Mouse (Mus musculus): ENCODE data around the gene Ntsr2. TPM values are rescaled to one million over a fixed set of nuclear protein-coding genes. Genes with fewer than 3 reads are reported as not detected.

Gene Ntsr2
- polyA plus RNA-seq, 1 experiment: not detected

DNA sequence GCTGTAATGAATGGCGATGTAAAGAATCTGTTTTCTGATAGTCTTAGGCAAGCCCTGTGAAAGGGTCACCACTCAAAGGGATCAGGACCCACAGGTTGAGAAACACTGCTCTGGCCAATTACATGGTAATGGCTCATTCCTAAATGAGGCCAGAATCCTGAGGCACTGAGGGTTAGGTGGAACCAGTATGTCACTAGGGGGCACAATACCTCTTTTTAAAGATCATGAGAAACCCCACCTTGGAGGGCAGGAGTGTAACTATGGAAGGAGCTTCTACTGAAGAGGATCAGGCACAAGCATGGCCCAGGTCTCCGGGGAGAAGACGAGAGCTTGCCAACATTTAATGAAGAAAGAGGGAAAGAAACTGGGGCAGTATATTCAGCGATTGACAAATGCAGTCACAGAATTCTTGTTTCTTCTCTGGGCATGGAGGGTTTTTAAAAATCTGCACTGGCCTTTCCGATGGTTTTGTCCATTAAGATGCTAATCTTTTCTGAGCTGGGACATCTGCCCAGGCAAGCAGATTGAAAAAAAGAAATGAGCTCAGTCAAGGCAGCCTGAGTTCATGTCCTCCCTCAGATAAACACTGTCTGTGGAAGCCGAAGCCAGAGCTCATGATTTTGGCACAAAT lies 9.9 kb downstream of the Ntsr2 start:
- H3K79me2 ChIP-seq (ENCODE audit: control insufficient read depth, insufficient read depth): no peaks in the 10 kb centered on the region
- no peaks in the 10 kb centered on the region for H3K79me3 ChIP-seq (ENCODE audit: low read depth)
- H3ac ChIP-seq (ENCODE audit: control insufficient read depth, insufficient read length, low read depth): no peak overlapping the region
- H3K27me3 ChIP-seq (ENCODE audit: control insufficient read depth, insufficient read depth, insufficient read length): peaks cover 36% of the 10 kb centered on the region
- no peaks in the 10 kb centered on the region for H3K36me3 ChIP-seq (ENCODE audit: control insufficient read depth, insufficient read depth)
- TF ChIP-seq MYOD1 (IDR thresholded peaks at IDR 0.05; ENCODE audit: control insufficient read depth, insufficient read length, low read depth): no peak
- TF ChIP-seq MYOG (IDR thresholded peaks at IDR 0.05; ENCODE audit: control insufficient read depth, extremely low read depth, insufficient read length): no peak
- TF ChIP-seq CTCF (IDR thresholded peaks at IDR 0.05; ENCODE audit: control insufficient read depth, insufficient read depth, insufficient read length): no peak
- no peak for TF ChIP-seq FOSL1 (IDR thresholded peaks at IDR 0.05; ENCODE audit: insufficient read depth, low read length, poor library complexity, severe bottlenecking)
- TF ChIP-seq MAX (IDR thresholded peaks at IDR 0.05): no peak
- no peak for TF ChIP-seq CEBPB (IDR thresholded peaks at IDR 0.05; ENCODE audit: low read depth)
- TF ChIP-seq USF1 (IDR thresholded peaks at IDR 0.05; ENCODE audit: low read depth): no peak
- H3K4me3 ChIP-seq (ENCODE audit: insufficient read depth, poor library complexity, severe bottlenecking): no peak overlapping the region

DNA sequence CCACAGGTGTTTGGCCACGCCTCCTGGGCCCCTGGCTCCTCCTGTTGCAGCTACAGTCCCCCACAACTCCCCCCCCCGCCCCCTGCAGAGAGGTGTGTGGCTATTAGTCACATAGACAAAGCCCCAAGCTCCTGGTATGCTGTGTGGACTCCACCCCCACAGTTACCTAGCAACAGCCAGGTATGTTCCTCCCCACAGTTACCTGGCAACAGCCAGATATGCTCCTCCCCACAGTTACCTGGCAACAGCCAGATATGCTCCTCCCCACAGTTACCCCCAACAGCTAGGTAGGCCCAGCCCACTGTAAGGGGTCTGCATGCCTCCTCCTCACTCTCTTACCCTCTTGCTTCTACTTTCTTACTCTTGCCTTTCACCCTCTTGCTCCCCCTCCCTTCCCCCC lies 11.8 kb downstream of the Ntsr2 start:
- H3K4me3 ChIP-seq (ENCODE audit: insufficient read depth, poor library complexity, severe bottlenecking): no peak overlapping the region
- H3K79me3 ChIP-seq (ENCODE audit: low read depth): no peaks in the 10 kb centered on the region
- peaks cover 26% of the 10 kb centered on the region for H3K27me3 ChIP-seq (ENCODE audit: control insufficient read depth, insufficient read depth, insufficient read length)
- TF ChIP-seq CTCF (IDR thresholded peaks at IDR 0.05; ENCODE audit: control insufficient read depth, insufficient read depth, insufficient read length) (no peak), MYOD1 (IDR thresholded peaks at IDR 0.05; ENCODE audit: control insufficient read depth, insufficient read length, low read depth) (no peak), USF1 (IDR thresholded peaks at IDR 0.05; ENCODE audit: low read depth) (no peak), MYOG (IDR thresholded peaks at IDR 0.05; ENCODE audit: control insufficient read depth, extremely low read depth, insufficient read length) (no peak), MAX (IDR thresholded peaks at IDR 0.05) (no peak), FOSL1 (IDR thresholded peaks at IDR 0.05; ENCODE audit: insufficient read depth, low read length, poor library complexity, severe bottlenecking) (no peak), CEBPB (IDR thresholded peaks at IDR 0.05; ENCODE audit: low read depth) (no peak)
- no peak overlapping the region for H3ac ChIP-seq (ENCODE audit: control insufficient read depth, insufficient read length, low read depth)
- H3K79me2 ChIP-seq (ENCODE audit: control insufficient read depth, insufficient read depth): no peaks in the 10 kb centered on the region
- no peaks in the 10 kb centered on the region for H3K36me3 ChIP-seq (ENCODE audit: control insufficient read depth, insufficient read depth)

DNA sequence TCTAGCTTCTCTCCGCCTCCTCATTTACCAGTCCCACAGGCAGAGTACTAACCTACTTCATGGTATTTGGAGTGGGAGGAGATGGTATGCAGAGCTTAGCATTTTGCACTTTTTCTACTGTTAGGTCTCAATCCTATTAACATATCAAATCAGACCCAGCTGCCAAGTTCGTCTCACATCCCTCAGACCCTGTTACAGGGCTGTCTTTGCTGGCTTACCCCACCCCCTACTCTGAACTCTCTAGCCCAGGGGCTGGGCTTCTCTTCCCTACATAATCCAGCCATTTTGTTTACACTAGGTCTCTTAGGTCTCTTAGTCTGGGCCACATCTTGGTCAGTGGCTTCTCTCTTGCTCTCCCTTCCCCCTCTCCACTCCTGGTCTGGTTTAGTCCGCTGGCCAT lies 16.0 kb downstream of the Ntsr2 start:
- Histone ChIP-seq H3K4me3 (ENCODE audit: insufficient read depth, poor library complexity, severe bottlenecking) (no peak overlapping the region), H3K36me3 (ENCODE audit: control insufficient read depth, insufficient read depth) (no peaks in the 10 kb centered on the region), H3ac (ENCODE audit: control insufficient read depth, insufficient read length, low read depth) (no peak overlapping the region), H3K27me3 (ENCODE audit: control insufficient read depth, insufficient read depth, insufficient read length) (peaks cover 20% of the 10 kb centered on the region), H3K79me2 (ENCODE audit: control insufficient read depth, insufficient read depth) (no peaks in the 10 kb centered on the region), H3K79me3 (ENCODE audit: low read depth) (no peaks in the 10 kb centered on the region)
- no peak for TF ChIP-seq MAX (IDR thresholded peaks at IDR 0.05)
- TF ChIP-seq CTCF (IDR thresholded peaks at IDR 0.05; ENCODE audit: control insufficient read depth, insufficient read depth, insufficient read length): no peak
- no peak for TF ChIP-seq USF1 (IDR thresholded peaks at IDR 0.05; ENCODE audit: low read depth)
- TF ChIP-seq MYOD1 (IDR thresholded peaks at IDR 0.05; ENCODE audit: control insufficient read depth, insufficient read length, low read depth): no peak
- TF ChIP-seq FOSL1 (IDR thresholded peaks at IDR 0.05; ENCODE audit: insufficient read depth, low read length, poor library complexity, severe bottlenecking): no peak
- no peak for TF ChIP-seq MYOG (IDR thresholded peaks at IDR 0.05; ENCODE audit: control insufficient read depth, extremely low read depth, insufficient read length)
- no peak for TF ChIP-seq CEBPB (IDR thresholded peaks at IDR 0.05; ENCODE audit: low read depth)

DNA sequence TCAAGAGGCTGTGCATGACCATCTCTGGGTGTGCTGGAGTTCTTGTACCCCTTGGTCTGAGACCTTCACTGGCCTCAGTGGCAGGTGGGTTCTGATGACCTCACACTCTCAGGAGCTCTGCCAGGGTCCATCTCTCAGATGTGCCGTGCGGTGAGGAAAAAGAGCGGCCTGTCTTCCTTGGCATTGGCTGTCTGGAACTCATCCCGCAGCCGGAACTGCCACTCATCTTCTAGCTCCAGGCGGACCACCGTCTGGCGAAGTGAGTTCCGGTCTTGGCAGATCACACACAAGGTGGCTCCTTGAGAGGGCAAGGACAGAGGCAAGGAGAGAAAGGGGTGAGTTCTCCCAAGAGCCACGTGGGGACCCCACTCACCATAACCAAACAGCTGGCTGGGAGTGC lies 19.1 kb downstream of the Ntsr2 start:
- Histone ChIP-seq H3ac (ENCODE audit: control insufficient read depth, insufficient read length, low read depth) (no peak overlapping the region), H3K4me3 (ENCODE audit: insufficient read depth, poor library complexity, severe bottlenecking) (no peak overlapping the region), H3K79me3 (ENCODE audit: low read depth) (no peaks in the 10 kb centered on the region), H3K79me2 (ENCODE audit: control insufficient read depth, insufficient read depth) (no peaks in the 10 kb centered on the region), H3K27me3 (ENCODE audit: control insufficient read depth, insufficient read depth, insufficient read length) (peaks cover 29% of the 10 kb centered on the region), H3K36me3 (ENCODE audit: control insufficient read depth, insufficient read depth) (no peaks in the 10 kb centered on the region)
- TF ChIP-seq CTCF (IDR thresholded peaks at IDR 0.05; ENCODE audit: control insufficient read depth, insufficient read depth, insufficient read length) (no peak), CEBPB (IDR thresholded peaks at IDR 0.05; ENCODE audit: low read depth) (no peak), MYOD1 (IDR thresholded peaks at IDR 0.05; ENCODE audit: control insufficient read depth, insufficient read length, low read depth) (no peak), USF1 (IDR thresholded peaks at IDR 0.05; ENCODE audit: low read depth) (no peak), FOSL1 (IDR thresholded peaks at IDR 0.05; ENCODE audit: insufficient read depth, low read length, poor library complexity, severe bottlenecking) (no peak), MYOG (IDR thresholded peaks at IDR 0.05; ENCODE audit: control insufficient read depth, extremely low read depth, insufficient read length) (no peak), MAX (IDR thresholded peaks at IDR 0.05) (no peak)

DNA sequence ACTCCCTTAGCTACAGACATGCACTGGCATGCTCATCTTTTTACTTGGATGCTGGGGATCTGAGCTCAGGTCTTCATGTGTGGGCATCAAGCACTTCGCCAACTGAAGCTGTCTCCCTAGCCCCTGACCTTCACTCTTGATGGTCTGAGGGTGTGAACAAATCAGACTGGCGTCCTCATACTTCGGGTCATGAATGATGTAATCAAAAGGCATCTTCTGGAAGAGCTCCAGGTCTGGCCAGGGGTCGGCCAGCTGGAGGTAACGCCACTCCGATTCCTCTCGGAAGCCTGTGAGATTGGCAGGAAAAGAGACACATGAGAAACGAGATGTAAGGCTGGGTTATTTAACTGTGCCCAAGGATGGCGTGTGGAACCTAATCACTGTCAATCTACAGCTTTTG lies 37.4 kb downstream of the Ntsr2 start:
- no peaks in the 10 kb centered on the region for H3K79me2 ChIP-seq (ENCODE audit: control insufficient read depth, insufficient read depth)
- no peaks in the 10 kb centered on the region for H3K36me3 ChIP-seq (ENCODE audit: control insufficient read depth, insufficient read depth)
- H3K79me3 ChIP-seq (ENCODE audit: low read depth): no peaks in the 10 kb centered on the region
- TF ChIP-seq CEBPB (IDR thresholded peaks at IDR 0.05; ENCODE audit: low read depth): no peak
- no peak for TF ChIP-seq USF1 (IDR thresholded peaks at IDR 0.05; ENCODE audit: low read depth)
- no peak for TF ChIP-seq MAX (IDR thresholded peaks at IDR 0.05)
- TF ChIP-seq CTCF (IDR thresholded peaks at IDR 0.05; ENCODE audit: control insufficient read depth, insufficient read depth, insufficient read length): no peak
- TF ChIP-seq MYOD1 (IDR thresholded peaks at IDR 0.05; ENCODE audit: control insufficient read depth, insufficient read length, low read depth): no peak
- TF ChIP-seq MYOG (IDR thresholded peaks at IDR 0.05; ENCODE audit: control insufficient read depth, extremely low read depth, insufficient read length): no peak
- no peak for TF ChIP-seq FOSL1 (IDR thresholded peaks at IDR 0.05; ENCODE audit: insufficient read depth, low read length, poor library complexity, severe bottlenecking)
- H3K4me3 ChIP-seq (ENCODE audit: insufficient read depth, poor library complexity, severe bottlenecking): no peak overlapping the region
- peaks cover 17% of the 10 kb centered on the region for H3K27me3 ChIP-seq (ENCODE audit: control insufficient read depth, insufficient read depth, insufficient read length)
- no peak overlapping the region for H3ac ChIP-seq (ENCODE audit: control insufficient read depth, insufficient read length, low read depth)

Data from C2C12 (cell line).